Mouse (Mus musculus) CH12.LX (cell line): ENCODE measurements at regions not wholly inside any gene's neighbourhood (a gene's known extent, or its start where the extent isn't known, plus 50 kb on each side); places are given as distances from the start of the nearest gene placed in this dataset.

Experiments used
- DNase-seq: peaks from one replicate; pipeline ENCODE4 v3.0.0-alpha.2; 2013; ENCODE audit errors: extremely low read depth
- H3K27ac ChIP-seq: 2 replicates; pipeline ENCODE4 v1.5.1; 2012; ENCODE audit warnings: low read depth, mild to moderate bottlenecking, control low read depth, moderate library complexity; ENCODE audit not compliant: insufficient read depth
- H3K27me3 ChIP-seq: replicated peaks from 2 replicates; pipeline ENCODE3; 2012; ENCODE audit warnings: inconsistent platforms
- H3K36me3 ChIP-seq, 2 experiments: replicated peaks in 1 of 2; 2 replicates each; pipeline versions ENCODE3 to v1.6.1; 2012; ENCODE audit warnings: inconsistent platforms in 1 of 2, low read length in 1 of 2, mild to moderate bottlenecking in 1 of 2, mixed read lengths in 1 of 2, moderate library complexity in 1 of 2; ENCODE audit not compliant: control insufficient read depth in 1 of 2, insufficient read depth in 1 of 2
- H3K4me1 ChIP-seq, 2 experiments: 2 replicates each; pipeline ENCODE4 v1.6.1; 2012; ENCODE audit warnings: inconsistent platforms in 1 of 2, moderate library complexity in 1 of 2; ENCODE audit not compliant: insufficient read depth in 2 of 2, control insufficient read depth in 1 of 2
- H3K4me2 ChIP-seq: 2 replicates; pipeline ENCODE4 v1.6.1; 2012; ENCODE audit warnings: low read depth, mild to moderate bottlenecking, control low read depth; ENCODE audit not compliant: poor library complexity, insufficient read depth, severe bottlenecking
- H3K4me3 ChIP-seq, 3 experiments: fragments of 150-350 bp in 1 of 3; sonication (generic) in 1 of 3; replicated peaks in 1 of 3; 2 replicates each; pipeline versions ENCODE3 to v1.5.1; 2011 to 2012; ENCODE audit warnings: low read depth in 2 of 3, low read length in 2 of 3, mild to moderate bottlenecking in 2 of 3, moderate library complexity in 2 of 3, control low read depth in 1 of 3, improper control_type of control experiment in 1 of 3, inconsistent platforms in 1 of 3, mixed read lengths in 1 of 3; ENCODE audit not compliant: poor library complexity in 1 of 3
- H3K79me2 ChIP-seq: replicated peaks from 2 replicates; pipeline ENCODE4 v1.6.1; 2012; ENCODE audit warnings: mild to moderate bottlenecking, moderate library complexity; ENCODE audit not compliant: control insufficient read depth, poor library complexity, insufficient read depth, severe bottlenecking; ENCODE audit errors: extremely low read depth
- H3K9ac ChIP-seq: 2 replicates; pipeline ENCODE4 v1.6.1; 2012; ENCODE audit warnings: low read depth, mild to moderate bottlenecking, control low read depth, moderate library complexity; ENCODE audit not compliant: insufficient read depth
- H3K9me3 ChIP-seq: replicated peaks from 2 replicates; pipeline ENCODE3; 2012; ENCODE audit warnings: low read length, inconsistent platforms, mixed read lengths
- CTCF ChIP-seq, 2 experiments: IDR thresholded peaks in 1 of 2; conservative IDR thresholded peaks in 1 of 2; 2 replicates each; pipeline ENCODE4 v1.5.1; 2011 to 2012; ENCODE audit warnings: low read depth in 2 of 2, low read length in 2 of 2, improper control_type of control experiment in 1 of 2, inconsistent platforms in 1 of 2, mild to moderate bottlenecking in 1 of 2, moderate library complexity in 1 of 2
- EP300 ChIP-seq: IDR thresholded peaks from 2 replicates; pipeline ENCODE4 v1.6.1; 2011; ENCODE audit warnings: low read length, improper control_type of control experiment
- HCFC1 ChIP-seq: IDR thresholded peaks from 2 replicates; pipeline ENCODE4 v1.6.1; 2012; ENCODE audit warnings: low read depth, mild to moderate bottlenecking, inconsistent platforms, low read length, improper control_type of control experiment
- IRF4 ChIP-seq: IDR thresholded peaks from 2 replicates; pipeline ENCODE4 v1.6.1; 2014; ENCODE audit warnings: low read depth, mild to moderate bottlenecking, inconsistent platforms, low read length, improper control_type of control experiment
- JUND ChIP-seq: conservative IDR thresholded peaks from 2 replicates; pipeline ENCODE4 v1.6.1; 2011; ENCODE audit warnings: low read depth, low read length, improper control_type of control experiment
- KAT2A ChIP-seq: IDR thresholded peaks from 2 replicates; pipeline ENCODE4 v1.6.1; 2012; ENCODE audit warnings: low read length, improper control_type of control experiment, inconsistent platforms; ENCODE audit not compliant: insufficient replicate concordance
- MAFK ChIP-seq: IDR thresholded peaks from 2 replicates; pipeline ENCODE4 v1.6.1; 2011; ENCODE audit warnings: low read length, improper control_type of control experiment; ENCODE audit not compliant: insufficient replicate concordance
- MAX ChIP-seq: IDR thresholded peaks from 2 replicates; pipeline ENCODE4 v1.6.1; 2011; ENCODE audit warnings: low read length, improper control_type of control experiment
- MAZ ChIP-seq: IDR thresholded peaks from 2 replicates; pipeline ENCODE4 v1.6.1; 2012; ENCODE audit warnings: low read depth, mild to moderate bottlenecking, inconsistent platforms, low read length, improper control_type of control experiment, moderate library complexity
- MEF2A ChIP-seq: IDR thresholded peaks from 2 replicates; pipeline ENCODE4 v1.6.1; 2014; ENCODE audit warnings: low read depth, mild to moderate bottlenecking, inconsistent platforms, low read length, improper control_type of control experiment, borderline replicate concordance
- MXI1 ChIP-seq: IDR thresholded peaks from 2 replicates; pipeline ENCODE4 v1.6.1; 2011; ENCODE audit warnings: mild to moderate bottlenecking, low read depth, low read length, improper control_type of control experiment
- NELFE ChIP-seq: IDR thresholded peaks from 2 replicates; pipeline ENCODE4 v1.6.1; 2011; ENCODE audit warnings: low read depth, low read length, improper control_type of control experiment
- NRF1 ChIP-seq: IDR thresholded peaks from 2 replicates; pipeline ENCODE4 v1.6.1; 2014; ENCODE audit warnings: low read depth, mild to moderate bottlenecking, inconsistent platforms, low read length, improper control_type of control experiment, moderate library complexity
- POLR2AphosphoS2 ChIP-seq: IDR thresholded peaks from 2 replicates; pipeline ENCODE4 v1.6.1; 2011; ENCODE audit warnings: low read depth, low read length, improper control_type of control experiment
- RAD21 ChIP-seq: IDR thresholded peaks from 2 replicates; pipeline ENCODE4 v1.6.1; 2011; ENCODE audit warnings: low read depth, mild to moderate bottlenecking, low read length, improper control_type of control experiment, moderate library complexity
- SIN3A ChIP-seq: IDR thresholded peaks from 2 replicates; pipeline ENCODE4 v1.6.1; 2012; ENCODE audit warnings: low read length, improper control_type of control experiment, inconsistent platforms
- TBP ChIP-seq: conservative IDR thresholded peaks from 2 replicates; pipeline ENCODE4 v1.6.1; 2011; ENCODE audit warnings: low read depth, low read length, improper control_type of control experiment
- TCF12 ChIP-seq: IDR thresholded peaks from 2 replicates; pipeline ENCODE4 v1.6.1; 2014; ENCODE audit warnings: low read depth, mild to moderate bottlenecking, inconsistent platforms, low read length, improper control_type of control experiment
- USF2 ChIP-seq: conservative IDR thresholded peaks from 2 replicates; pipeline ENCODE4 v1.6.1; 2011; ENCODE audit warnings: low read depth, low read length, improper control_type of control experiment
- ZNF384 ChIP-seq: IDR thresholded peaks from 2 replicates; pipeline ENCODE4 v1.6.1; 2012; ENCODE audit warnings: low read depth, low read length, improper control_type of control experiment, inconsistent platforms
- dilution Hi-C: fragments of 300-500 bp; cut with MboI; formaldehyde crosslinking; loops from 2 replicates; pipeline ENCODE4 v1.14.3; 2020; ENCODE audit warnings: low sequenced_read_pairs; ENCODE audit not compliant: extremely low pct_unique_long_range_greater_than_20kb, extremely low pct_ligation_motif_present
- in situ Hi-C: fragments of 300-500 bp; cut with MboI; formaldehyde crosslinking; loops from 3 replicates; pipeline ENCODE4 v1.14.3; 2019; ENCODE audit warnings: low sequenced_read_pairs, low pct_ligation_motif_present, low pct_unique_long_range_greater_than_20kb, mixed read lengths

DNA sequence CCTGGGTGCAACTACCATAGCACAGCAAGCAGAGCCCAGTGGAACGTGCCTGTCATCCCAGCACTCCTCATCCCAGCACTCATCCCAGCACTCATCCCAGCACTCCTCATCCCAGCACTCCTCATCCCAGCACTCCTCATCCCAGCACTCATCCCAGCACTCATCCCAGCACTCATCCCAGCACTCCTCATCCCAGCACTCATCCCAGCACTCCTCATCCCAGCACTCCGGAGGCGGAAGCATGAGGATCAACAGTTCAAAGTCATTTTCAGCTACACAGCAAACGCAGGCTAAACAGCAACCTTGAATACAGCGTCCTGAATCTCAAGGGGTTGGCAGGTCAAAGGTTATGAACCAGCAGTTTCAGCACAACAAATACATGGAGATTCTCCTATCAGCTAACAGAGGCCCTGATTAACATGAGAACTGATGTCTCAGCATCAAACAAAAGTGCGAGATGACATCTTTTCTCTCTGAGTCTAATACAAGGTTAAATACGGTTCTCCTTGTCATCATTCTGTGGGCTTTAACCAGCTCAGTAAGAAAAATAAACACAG is 211.8 kb downstream of the Pdcd6ip start:
- no peaks in the 10 kb centered on the region for H3K9me3 ChIP-seq
- dilution Hi-C loops, result no loop called here
- no peak for TF ChIP-seq MXI1
- TF ChIP-seq, all 38 proteins: peak for 0
- Histone ChIP-seq H3K9ac (no peak overlapping the region), H3K36me3 (no peaks in the 10 kb centered on the region), H3K27ac (no peak overlapping the region), H3K27me3 (no peaks in the 10 kb centered on the region), H3K4me1 (peaks cover 0 to 16% of the 10 kb centered on the region in 2 experiments; a peak in 2 of 4 replicates), H3K4me2 (no peak overlapping the region), H3K79me2 (no peaks in the 10 kb centered on the region), H3K4me3 (no peak overlapping the region)
- DNase-seq, result no peak
- in situ Hi-C loops, result no loop called here

DNA sequence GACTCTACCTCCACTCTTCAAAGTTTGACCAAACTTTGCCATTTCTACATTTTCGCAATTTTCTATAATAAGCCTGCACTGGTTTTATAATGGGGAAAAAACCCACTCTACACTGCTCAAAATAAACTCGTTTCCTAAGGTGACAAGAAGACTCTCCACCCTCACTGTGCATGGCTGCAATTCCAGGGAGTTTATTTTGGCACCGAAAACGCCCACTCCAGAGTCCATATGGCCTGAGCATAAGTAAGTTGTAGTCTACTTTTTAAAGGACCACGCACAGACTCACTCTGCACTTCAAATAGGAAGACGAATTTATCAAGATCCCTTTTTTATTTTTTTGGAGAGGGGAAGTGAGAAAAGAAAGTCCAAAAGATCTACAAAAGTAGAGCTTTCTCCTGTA is 219.4 kb downstream of the Pdcd6ip start:
- Histone ChIP-seq H3K27ac (no peak overlapping the region), H3K4me3 (no peak overlapping the region), H3K79me2 (no peaks in the 10 kb centered on the region), H3K4me2 (no peak overlapping the region), H3K9me3 (peaks cover 3% of the 10 kb centered on the region), H3K27me3 (no peaks in the 10 kb centered on the region), H3K4me1 (peaks cover 0 to 2% of the 10 kb centered on the region in 2 experiments; a peak in 1 of 4 replicates), H3K9ac (no peak overlapping the region), H3K36me3 (no peaks in the 10 kb centered on the region)
- TF ChIP-seq TBP (no peak), KAT2A (no peak), MAFK (no peak), USF2 (no peak), TCF12 (no peak), CTCF (conservative IDR thresholded peaks at IDR 0.05 in 1 of 2, IDR thresholded peaks at IDR 0.05 in 1 of 2; ENCODE audit: low read depth in 2 of 2, low read length in 2 of 2) (no peak), NRF1 (no peak), JUND (no peak), MAX (no peak), ZNF384 (no peak), SIN3A (no peak), MAZ (no peak), IRF4 (no peak), NELFE (no peak)
- dilution Hi-C loops, result no loop called here
- no peak for DNase-seq
- in situ Hi-C loops, result no loop called here

DNA sequence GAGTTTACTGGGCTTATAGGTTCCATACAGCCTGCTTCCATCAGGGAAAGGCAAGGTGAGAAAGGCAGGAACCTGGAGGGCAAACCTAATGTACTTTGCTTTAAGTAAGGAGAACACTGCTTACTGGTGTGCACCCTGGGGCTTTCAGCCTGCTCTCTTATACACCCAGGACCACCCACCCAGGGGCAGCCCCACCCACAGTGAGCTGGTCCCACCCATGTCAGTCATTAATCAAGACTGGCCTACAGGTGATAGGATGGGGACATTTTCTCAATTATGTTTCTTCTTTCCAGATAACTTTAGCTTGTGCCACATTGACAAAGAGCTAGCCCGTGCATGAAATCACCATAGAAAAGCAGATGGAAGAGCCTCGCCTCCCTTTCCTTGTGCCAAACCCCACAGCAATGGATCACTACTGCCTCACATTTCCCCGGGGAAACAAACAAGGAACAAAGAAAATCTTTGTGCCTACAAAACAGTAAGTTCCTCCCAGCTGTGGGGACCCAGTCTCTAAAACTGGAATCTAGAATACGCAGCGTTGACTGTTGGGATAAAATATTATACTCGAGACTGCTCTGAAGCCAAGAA is 221.5 kb downstream of the Pdcd6ip start:
- H3K79me2 ChIP-seq, result no peaks in the 10 kb centered on the region
- peaks cover 3% of the 10 kb centered on the region for H3K9me3 ChIP-seq
- no peaks in the 10 kb centered on the region for H3K4me1 ChIP-seq
- dilution Hi-C loops (no loop called here), in situ Hi-C loops (no loop called here)
- no peak overlapping the region for H3K9ac ChIP-seq
- no peak overlapping the region for H3K4me2 ChIP-seq
- no peaks in the 10 kb centered on the region for H3K27me3 ChIP-seq
- H3K27ac ChIP-seq, result no peak overlapping the region
- H3K36me3 ChIP-seq, result no peaks in the 10 kb centered on the region
- TF ChIP-seq EP300 (no peak), HCFC1 (no peak), RAD21 (no peak), MXI1 (no peak), MAX (no peak), MEF2A (no peak), IRF4 (no peak), POLR2AphosphoS2 (no peak)
- DNase-seq, result no peak
- H3K4me3 ChIP-seq, result no peak overlapping the region
